Mouse (Mus musculus) megakaryocyte, embryonic 14.5 days (primary cell): ENCODE results near the gene Gmds.

Source experiments
- FLI1 ChIP-seq: IDR thresholded peaks from 2 replicates; pipeline ENCODE4 v1.6.1; 2012; ENCODE audit warnings: low read length, inconsistent platforms, mixed read lengths
- GATA1 ChIP-seq: IDR thresholded peaks from 3 replicates; pipeline ENCODE4 v1.6.1; 2012; ENCODE audit warnings: mixed read lengths, low read length, inconsistent platforms, borderline replicate concordance

GRCm38 (mm10) chr13:31897493-31897892 lies 441.0 kb downstream of the Gmds start:
- no peak for TF ChIP-seq GATA1
- no peak for TF ChIP-seq FLI1
